Mouse (Mus musculus): ENCODE results near the gene Rbm15b. TPM values are rescaled to one million over a fixed set of nuclear protein-coding genes. Genes with fewer than 3 reads are reported as not detected.

The Rbm15b gene
- 16.4 and 19.2 TPM in 2 replicates for polyA plus RNA-seq (2014; fragmentation: Nextera tagmentation; extraction: Ambion mirVana)

DNA sequence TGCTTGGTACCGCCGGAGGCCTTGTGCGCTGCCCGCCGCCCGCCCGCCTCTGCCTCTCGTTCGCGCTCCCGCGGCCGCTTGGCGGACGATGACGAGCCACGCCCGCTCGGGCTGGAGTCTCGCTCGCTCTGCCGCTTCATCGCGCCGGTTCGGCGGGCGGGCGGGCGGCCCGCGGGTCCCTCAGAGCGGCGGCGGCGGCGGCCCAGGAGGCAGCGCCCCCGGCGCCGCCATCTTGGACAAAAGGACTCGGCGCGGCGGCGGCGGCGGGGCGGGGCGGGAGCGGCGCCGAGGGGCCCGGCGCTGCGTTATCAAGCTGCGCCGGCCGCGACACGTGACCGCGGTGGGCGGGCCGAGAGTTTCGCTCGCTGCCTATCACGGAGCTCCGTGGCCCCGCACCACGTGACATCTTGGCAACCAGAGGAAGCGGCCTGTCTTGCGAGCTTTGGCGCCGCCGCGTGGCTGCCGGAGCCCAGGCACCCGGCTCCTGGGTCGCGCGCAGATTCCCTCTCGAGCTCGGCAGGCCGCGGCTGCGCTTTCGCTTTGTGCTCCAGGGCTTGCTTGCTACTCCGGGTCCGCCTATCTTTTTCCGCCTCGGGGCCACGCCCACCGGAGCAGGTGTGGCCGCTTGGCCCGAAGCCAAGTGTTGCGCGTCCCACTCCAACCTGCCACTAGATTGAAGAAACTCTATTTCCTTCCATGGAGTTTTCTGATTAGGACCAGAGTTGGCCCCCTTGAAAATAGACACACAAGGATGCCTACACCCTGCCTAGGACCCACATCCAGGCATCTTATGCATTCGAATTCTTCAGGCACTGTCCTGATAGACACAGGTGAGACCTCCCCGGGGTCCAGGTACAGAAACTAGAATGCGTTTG, at the start of gene Rbm15b:
Rbm15b (minus strand) TSS at position 601 of the 875 bp plus-strand sequence.
- H3K36me3 ChIP-seq (ENCODE audit: control insufficient read depth, insufficient read depth, low read length) = peaks cover 56% of the 10 kb centered on the region
- peak; percentile 75 for ATAC-seq (ENCODE audit: low FRiP score, low TSS enrichment)
- H3K4me1 ChIP-seq (ENCODE audit: control insufficient read depth, insufficient read depth, low read length) = peaks cover 42% of the 10 kb centered on the region
- peak within 1 kb of the TSS; percentile 99 for H3K9ac ChIP-seq (ENCODE audit: low read depth, low read length)
- peak within 1 kb of the TSS; percentile 86 for H3K27ac ChIP-seq (ENCODE audit: low read depth, low read length)
- H3K9me3 ChIP-seq (ENCODE audit: control insufficient read depth, low read length) = no peaks in the 10 kb centered on the region
- WGBS = 4% methylated on average over 58 of the region's 101 CpGs
- no peaks in the 10 kb centered on the region for H3K27me3 ChIP-seq (ENCODE audit: control insufficient read depth, insufficient read depth, low read length)
- H3K4me3 ChIP-seq (ENCODE audit: low read length) = peak within 1 kb of the TSS; percentile 92
- H3K4me2 ChIP-seq (replicated peaks; ENCODE audit: low read depth, low read length) = peak within 1 kb of the TSS; percentile 93

DNA sequence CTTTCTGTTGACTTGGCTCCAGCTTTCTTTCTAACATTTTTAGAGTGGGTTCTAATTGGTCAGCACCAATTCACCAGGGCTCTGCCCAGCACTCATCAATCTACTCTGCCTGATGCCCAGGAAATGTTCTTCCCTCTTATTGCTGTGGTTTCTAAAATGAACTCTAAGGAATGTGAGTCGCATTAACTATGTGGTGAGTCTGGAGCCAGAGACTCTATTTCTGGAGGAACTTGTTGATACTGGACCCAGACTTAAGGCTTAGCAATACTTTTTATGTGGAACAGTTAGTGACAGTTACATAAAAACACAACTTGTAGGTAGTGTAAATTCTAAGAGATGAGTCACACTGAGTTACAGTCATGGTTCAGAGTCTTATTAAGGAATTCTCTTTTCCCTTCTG, 47.8 kb upstream of the Rbm15b start:
- H3K9ac ChIP-seq (ENCODE audit: low read depth, low read length) = no peak overlapping the region
- no peak overlapping the region for H3K4me2 ChIP-seq (replicated peaks; ENCODE audit: low read depth, low read length)
- no peak overlapping the region for H3K27ac ChIP-seq (ENCODE audit: low read depth, low read length)
- H3K4me3 ChIP-seq (ENCODE audit: low read length) = no peak overlapping the region
- H3K4me1 ChIP-seq (ENCODE audit: control insufficient read depth, insufficient read depth, low read length) = no peaks in the 10 kb centered on the region
- no peak for ATAC-seq (ENCODE audit: low FRiP score, low TSS enrichment)
- H3K36me3 ChIP-seq (ENCODE audit: control insufficient read depth, insufficient read depth, low read length) = no peaks in the 10 kb centered on the region
- WGBS = 95% methylated on average over 1 of the region's 1 CpGs
- no peaks in the 10 kb centered on the region for H3K9me3 ChIP-seq (ENCODE audit: control insufficient read depth, low read length)
- H3K27me3 ChIP-seq (ENCODE audit: control insufficient read depth, insufficient read depth, low read length) = no peaks in the 10 kb centered on the region

DNA sequence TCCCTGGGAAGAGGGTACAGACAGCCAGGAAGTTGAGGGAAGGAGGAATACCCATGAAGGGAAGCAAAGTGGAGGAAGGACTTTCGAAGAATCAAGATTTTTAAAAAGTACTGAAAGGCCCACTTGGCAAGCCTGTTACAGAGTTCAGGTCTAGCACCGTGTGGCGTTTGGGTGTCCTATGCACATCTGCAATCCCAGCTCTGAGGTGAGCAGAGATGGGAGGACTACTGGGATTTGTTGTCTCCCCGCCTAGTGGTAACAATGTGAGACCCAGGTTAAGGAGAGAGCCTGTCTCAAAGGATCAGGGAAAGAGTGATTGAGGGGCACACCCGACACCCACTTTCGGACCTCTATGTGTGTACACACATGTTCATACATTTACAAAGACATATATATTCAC, 27.6 kb upstream of the Rbm15b start:
- WGBS = 86% methylated on average over 6 of the region's 6 CpGs

DNA sequence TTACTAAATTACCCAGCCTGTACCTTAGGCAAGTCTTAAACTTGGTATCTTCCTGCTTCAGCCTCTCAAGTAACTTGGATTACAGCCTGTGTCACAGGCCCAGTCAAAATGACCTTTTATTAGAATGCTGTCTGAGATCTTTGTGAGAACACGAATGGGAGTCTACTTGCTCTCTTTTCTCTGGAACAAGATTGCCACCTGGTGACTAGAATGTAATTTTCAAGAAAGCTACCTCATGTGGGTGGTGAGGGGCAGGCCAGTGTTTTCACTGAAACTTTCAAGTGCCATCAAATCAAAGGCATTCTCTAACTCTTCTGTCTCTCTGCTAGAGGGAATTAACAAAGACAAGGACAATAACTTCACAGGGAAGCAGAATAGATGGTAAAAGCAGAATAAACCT, 26.5 kb upstream of the Rbm15b start:
- WGBS = 11% methylated on average over 1 of the region's 1 CpGs
- Histone ChIP-seq H3K27ac (ENCODE audit: low read depth, low read length) (no peak overlapping the region), H3K27me3 (ENCODE audit: control insufficient read depth, insufficient read depth, low read length) (no peaks in the 10 kb centered on the region), H3K4me3 (ENCODE audit: low read length) (no peak overlapping the region), H3K36me3 (ENCODE audit: control insufficient read depth, insufficient read depth, low read length) (no peaks in the 10 kb centered on the region), H3K9me3 (ENCODE audit: control insufficient read depth, low read length) (no peaks in the 10 kb centered on the region), H3K4me1 (ENCODE audit: control insufficient read depth, insufficient read depth, low read length) (no peaks in the 10 kb centered on the region), H3K9ac (ENCODE audit: low read depth, low read length) (no peak overlapping the region), H3K4me2 (replicated peaks; ENCODE audit: low read depth, low read length) (no peak overlapping the region)
- ATAC-seq (ENCODE audit: low FRiP score, low TSS enrichment) = no peak

More for the DNA sequence above, 27.6 kb upstream of the Rbm15b start:
- H3K4me3 ChIP-seq (ENCODE audit: low read length) = no peak overlapping the region
- no peaks in the 10 kb centered on the region for H3K27me3 ChIP-seq (ENCODE audit: control insufficient read depth, insufficient read depth, low read length)
- H3K27ac ChIP-seq (ENCODE audit: low read depth, low read length) = no peak overlapping the region
- no peak for ATAC-seq (ENCODE audit: low FRiP score, low TSS enrichment)
- H3K4me1 ChIP-seq (ENCODE audit: control insufficient read depth, insufficient read depth, low read length) = no peaks in the 10 kb centered on the region
- H3K9me3 ChIP-seq (ENCODE audit: control insufficient read depth, low read length) = no peaks in the 10 kb centered on the region
- H3K9ac ChIP-seq (ENCODE audit: low read depth, low read length) = no peak overlapping the region
- no peak overlapping the region for H3K4me2 ChIP-seq (replicated peaks; ENCODE audit: low read depth, low read length)
- H3K36me3 ChIP-seq (ENCODE audit: control insufficient read depth, insufficient read depth, low read length) = no peaks in the 10 kb centered on the region

DNA sequence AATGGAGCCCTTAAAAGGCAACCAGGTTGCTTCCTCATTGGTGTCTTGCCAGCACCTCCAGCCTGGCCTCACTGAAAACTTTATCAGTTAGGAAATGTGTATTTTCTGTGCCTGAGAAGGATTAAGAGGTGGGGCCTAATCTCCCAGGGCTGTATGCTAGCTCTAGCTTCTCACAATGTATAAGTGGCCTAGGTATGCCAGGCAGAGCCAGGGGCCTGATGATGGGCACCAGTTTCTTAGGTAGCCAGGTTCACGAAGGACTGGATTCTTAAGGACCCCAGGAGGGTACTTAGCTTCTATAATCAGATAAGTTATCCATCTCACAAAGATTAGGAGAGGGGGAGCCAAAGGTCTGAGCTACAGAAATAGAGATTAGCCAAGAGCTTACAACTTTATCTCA, 24.4 kb upstream of the Rbm15b start:
- H3K4me3 ChIP-seq (ENCODE audit: low read length) = no peak overlapping the region
- no peaks in the 10 kb centered on the region for H3K36me3 ChIP-seq (ENCODE audit: control insufficient read depth, insufficient read depth, low read length)
- no peak overlapping the region for H3K4me2 ChIP-seq (replicated peaks; ENCODE audit: low read depth, low read length)
- H3K9ac ChIP-seq (ENCODE audit: low read depth, low read length) = no peak overlapping the region
- H3K4me1 ChIP-seq (ENCODE audit: control insufficient read depth, insufficient read depth, low read length) = no peaks in the 10 kb centered on the region
- H3K9me3 ChIP-seq (ENCODE audit: control insufficient read depth, low read length) = no peaks in the 10 kb centered on the region
- ATAC-seq (ENCODE audit: low FRiP score, low TSS enrichment) = no peak
- 76% methylated on average over 1 of the region's 1 CpGs for WGBS
- no peak overlapping the region for H3K27ac ChIP-seq (ENCODE audit: low read depth, low read length)
- no peaks in the 10 kb centered on the region for H3K27me3 ChIP-seq (ENCODE audit: control insufficient read depth, insufficient read depth, low read length)

DNA sequence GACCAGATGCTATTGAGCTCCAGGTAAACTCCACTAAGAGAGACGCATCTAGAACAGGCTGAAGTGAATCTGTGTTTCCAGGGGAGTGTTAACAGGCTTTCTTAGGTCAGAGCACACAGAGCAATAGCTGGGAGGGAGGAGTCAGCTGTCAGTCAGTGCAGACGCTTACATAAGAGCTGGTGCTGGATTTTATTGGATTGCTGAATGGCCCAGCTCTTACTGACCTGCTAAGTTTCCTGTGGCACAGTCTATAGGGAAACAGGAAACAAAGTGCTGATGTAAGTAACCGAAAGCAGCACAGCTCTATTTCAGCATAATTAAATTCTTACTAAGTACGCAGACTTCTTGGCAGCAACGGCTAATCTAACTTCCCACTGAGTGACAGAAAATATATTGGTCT, 21.5 kb upstream of the Rbm15b start:
- Histone ChIP-seq H3K27me3 (ENCODE audit: control insufficient read depth, insufficient read depth, low read length) (no peaks in the 10 kb centered on the region), H3K27ac (ENCODE audit: low read depth, low read length) (no peak overlapping the region), H3K4me1 (ENCODE audit: control insufficient read depth, insufficient read depth, low read length) (no peaks in the 10 kb centered on the region), H3K4me3 (ENCODE audit: low read length) (no peak overlapping the region), H3K9ac (ENCODE audit: low read depth, low read length) (no peak overlapping the region), H3K4me2 (replicated peaks; ENCODE audit: low read depth, low read length) (no peak overlapping the region), H3K36me3 (ENCODE audit: control insufficient read depth, insufficient read depth, low read length) (no peaks in the 10 kb centered on the region), H3K9me3 (ENCODE audit: control insufficient read depth, low read length) (no peaks in the 10 kb centered on the region)
- 42% methylated on average over 5 of the region's 5 CpGs for WGBS
- ATAC-seq (ENCODE audit: low FRiP score, low TSS enrichment) = no peak

DNA sequence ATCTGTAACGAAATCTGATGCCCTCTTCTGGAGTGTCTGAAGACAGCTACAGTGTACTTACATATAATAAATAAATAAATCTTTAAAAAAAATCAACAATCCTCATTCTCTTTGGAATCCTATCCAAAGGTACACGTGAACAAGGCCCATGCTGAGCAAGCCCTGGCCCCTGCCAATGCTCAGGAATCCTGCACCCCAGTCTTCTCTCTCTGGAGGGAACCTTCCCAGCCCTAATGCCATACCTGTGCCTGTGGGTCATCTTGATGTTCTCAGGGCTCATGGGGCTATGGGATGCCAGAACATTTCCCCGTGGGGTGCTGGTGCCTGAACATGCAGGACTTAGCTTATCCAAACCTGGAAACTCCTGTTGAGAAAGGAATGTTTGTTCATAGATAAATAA, 20.9 kb upstream of the Rbm15b start:
- Histone ChIP-seq H3K27ac (ENCODE audit: low read depth, low read length) (no peak overlapping the region), H3K27me3 (ENCODE audit: control insufficient read depth, insufficient read depth, low read length) (no peaks in the 10 kb centered on the region), H3K9ac (ENCODE audit: low read depth, low read length) (no peak overlapping the region), H3K4me2 (replicated peaks; ENCODE audit: low read depth, low read length) (no peak overlapping the region), H3K9me3 (ENCODE audit: control insufficient read depth, low read length) (no peaks in the 10 kb centered on the region), H3K36me3 (ENCODE audit: control insufficient read depth, insufficient read depth, low read length) (no peaks in the 10 kb centered on the region), H3K4me1 (ENCODE audit: control insufficient read depth, insufficient read depth, low read length) (no peaks in the 10 kb centered on the region), H3K4me3 (ENCODE audit: low read length) (no peak overlapping the region)
- WGBS = 75% methylated on average over 3 of the region's 3 CpGs
- no peak for ATAC-seq (ENCODE audit: low FRiP score, low TSS enrichment)

DNA sequence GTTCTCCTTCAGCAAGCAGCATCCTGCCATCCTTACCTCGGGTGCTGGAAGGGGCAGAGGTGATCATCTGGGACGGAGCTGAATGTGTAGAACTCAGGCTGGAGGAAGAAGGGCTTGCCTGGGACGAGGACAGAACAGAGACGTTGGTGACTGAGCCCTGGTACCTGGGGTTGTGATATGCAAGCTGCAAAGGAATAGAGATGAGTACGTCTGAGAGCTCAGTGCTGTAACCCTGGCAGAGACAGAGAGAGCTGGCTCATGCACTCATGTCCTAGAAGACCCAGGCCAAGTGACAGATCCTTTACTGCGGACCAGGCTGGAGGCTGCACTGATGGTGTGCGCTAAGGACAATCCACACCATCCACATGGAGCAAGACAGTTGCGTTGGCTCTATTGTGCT, 19.4 kb upstream of the Rbm15b start:
- WGBS = 85% methylated on average over 8 of the region's 8 CpGs
- no peak overlapping the region for H3K9ac ChIP-seq (ENCODE audit: low read depth, low read length)
- no peak overlapping the region for H3K4me3 ChIP-seq (ENCODE audit: low read length)
- no peaks in the 10 kb centered on the region for H3K9me3 ChIP-seq (ENCODE audit: control insufficient read depth, low read length)
- ATAC-seq (ENCODE audit: low FRiP score, low TSS enrichment) = no peak
- H3K4me1 ChIP-seq (ENCODE audit: control insufficient read depth, insufficient read depth, low read length) = no peaks in the 10 kb centered on the region
- no peak overlapping the region for H3K27ac ChIP-seq (ENCODE audit: low read depth, low read length)
- no peak overlapping the region for H3K4me2 ChIP-seq (replicated peaks; ENCODE audit: low read depth, low read length)
- H3K27me3 ChIP-seq (ENCODE audit: control insufficient read depth, insufficient read depth, low read length) = no peaks in the 10 kb centered on the region
- no peaks in the 10 kb centered on the region for H3K36me3 ChIP-seq (ENCODE audit: control insufficient read depth, insufficient read depth, low read length)

DNA sequence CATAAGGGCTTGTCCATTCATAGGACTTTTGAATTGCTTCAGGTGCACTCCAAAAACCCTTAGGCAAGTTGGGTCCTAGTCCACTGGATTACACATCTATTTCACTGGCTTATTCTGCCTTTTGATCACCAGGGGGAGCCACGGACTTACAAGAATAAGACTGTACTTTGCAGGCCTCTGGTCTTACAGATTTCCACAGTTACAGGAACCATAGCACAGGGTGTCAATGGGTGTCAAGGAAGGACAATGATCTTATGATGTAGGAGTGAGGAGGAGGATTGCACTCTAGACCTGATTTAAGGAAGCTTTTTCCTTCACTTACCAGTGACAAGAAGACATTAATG, 16.5 kb upstream of the Rbm15b start:
- H3K9ac ChIP-seq (ENCODE audit: low read depth, low read length) = no peak overlapping the region

More for the DNA sequence above, 16.5 kb upstream of the Rbm15b start:
- Histone ChIP-seq H3K4me1 (ENCODE audit: control insufficient read depth, insufficient read depth, low read length) (no peaks in the 10 kb centered on the region), H3K4me3 (ENCODE audit: low read length) (no peak overlapping the region), H3K36me3 (ENCODE audit: control insufficient read depth, insufficient read depth, low read length) (no peaks in the 10 kb centered on the region), H3K4me2 (replicated peaks; ENCODE audit: low read depth, low read length) (no peak overlapping the region), H3K27me3 (ENCODE audit: control insufficient read depth, insufficient read depth, low read length) (no peaks in the 10 kb centered on the region), H3K9me3 (ENCODE audit: control insufficient read depth, low read length) (no peaks in the 10 kb centered on the region), H3K27ac (ENCODE audit: low read depth, low read length) (no peak overlapping the region)
- WGBS = 13% methylated on average over 1 of the region's 1 CpGs
- ATAC-seq (ENCODE audit: low FRiP score, low TSS enrichment) = no peak

Data from kidney, embryonic 14.5 days (tissue).